In genomic region chr13:97196186-97196924, GRCm38 (mm10) we compare ENCODE assay signal across 17 mouse cellular contexts. TPM values are rescaled to one million over a fixed set of nuclear protein-coding genes. Genes with fewer than 3 reads are reported as not detected.
DNase-seq lines count a peak whose midpoint lies in the region; ATAC-seq and TF ChIP-seq lines count a peak whose summit lies in the region.
"Had no signal": no experiment of that assay in that cellular context is flagged by ENCODE, and none has a peak within 500 bp of the region (broad histone marks: within the 10 kb centered on the region; RNA-seq: fewer than 3 reads in every experiment).

No protein-coding gene starts in this region.

- peaks cover 33% of the 10 kb centered on the region for H3K4me1 ChIP-seq in forebrain, embryonic 13.5 days
- no peaks in the 10 kb centered on the region for H3K4me1 ChIP-seq in forebrain, postnatal 0 days (ENCODE audit: insufficient read depth)
- peaks cover 16% of the 10 kb centered on the region; the same call in 1 of the 2 replicates for H3K4me1 ChIP-seq in limb, embryonic 13.5 days
- H3K4me1 ChIP-seq in limb, embryonic 10.5 days: peaks cover 19% of the 10 kb centered on the region
- H3K4me1 ChIP-seq in intestine, embryonic 15.5 days (replicated peaks): no peaks in the 10 kb centered on the region
- H3K4me1 ChIP-seq in cerebellum, adult 2 months (ENCODE audit: control insufficient read depth, insufficient read depth, low read length): no peaks in the 10 kb centered on the region
- H3K4me1 ChIP-seq: lung, embryonic 15.5 days; neural tube, embryonic 12.5 days had no signal

- peak overlapping the region; percentile 97; the same call in 1 of the 2 replicates for H3K4me2 ChIP-seq in forebrain, embryonic 13.5 days
- no peak overlapping the region for H3K4me2 ChIP-seq in forebrain, postnatal 0 days (ENCODE audit: low read depth)
- peak overlapping the region; percentile 84; the same call in 1 of the 2 replicates for H3K4me2 ChIP-seq in limb, embryonic 13.5 days (replicated peaks)
- H3K4me2 ChIP-seq in intestine, embryonic 15.5 days (replicated peaks): 0 out of 2 replicates have a peak overlapping the region, but pooled peaks have one; percentile 94
- H3K4me2 ChIP-seq: embryonic facial prominence, embryonic 15.5 days; lung, embryonic 15.5 days had no signal

- ATAC-seq in forebrain, embryonic 13.5 days: no peak
- no peak for ATAC-seq in forebrain, postnatal 0 days
- ATAC-seq in limb, embryonic 13.5 days (ENCODE audit: low FRiP score, low read depth): no peak
- ATAC-seq in intestine, embryonic 15.5 days: no peak
- ATAC-seq: midbrain, embryonic 13.5 days had no signal

- H3K27me3 ChIP-seq in forebrain, embryonic 13.5 days: no peaks in the 10 kb centered on the region
- H3K27me3 ChIP-seq in forebrain, postnatal 0 days (ENCODE audit: insufficient read depth, low read length): no peaks in the 10 kb centered on the region
- no peaks in the 10 kb centered on the region for H3K27me3 ChIP-seq in limb, embryonic 13.5 days
- H3K27me3 ChIP-seq in limb, embryonic 10.5 days (ENCODE audit: low read depth, poor library complexity, severe bottlenecking): 0 out of 2 replicates have a peak, but pooled peaks cover 9% of the 10 kb centered on the region
- no peaks in the 10 kb centered on the region for H3K27me3 ChIP-seq in intestine, embryonic 15.5 days (replicated peaks)
- no peaks in the 10 kb centered on the region for H3K27me3 ChIP-seq in cerebellum, adult 2 months (ENCODE audit: control insufficient read depth, insufficient read depth, low read length)
- H3K27me3 ChIP-seq: embryonic facial prominence, embryonic 15.5 days; lung, embryonic 15.5 days; midbrain, embryonic 13.5 days; neural tube, embryonic 12.5 days had no signal

- 54% methylated on average over 12 of the region's 12 CpGs for WGBS in forebrain, embryonic 13.5 days
- WGBS in forebrain, postnatal 0 days: 51% methylated on average over 12 of the region's 12 CpGs
- WGBS in limb, embryonic 13.5 days: 70% methylated on average over 12 of the region's 12 CpGs
- 63% methylated on average over 12 of the region's 12 CpGs for WGBS in limb, embryonic 10.5 days
- WGBS in intestine, embryonic 15.5 days: 74% methylated on average over 12 of the region's 12 CpGs
- 86% methylated on average over 12 of the region's 12 CpGs for WGBS in cerebellum, adult 2 months

- no peak for DNase-seq in forebrain, postnatal 0 days
- no peak for DNase-seq in limb, embryonic 10.5 days (ENCODE audit: low spot score)
- peak; percentile 42 to 50 for DNase-seq in B cell, adult 2 months
- no peak for DNase-seq in thymus, postnatal 25 days
- no peak for DNase-seq in cerebellum, adult 2 months
- DNase-seq: adrenal gland, postnatal 10 days; gastrocnemius, postnatal 25 days; heart, postnatal 10 days; layer of hippocampus, adult 9-11 months; left cerebral cortex, postnatal 4 days had no signal

- H3K27ac ChIP-seq in forebrain, embryonic 13.5 days: no peak overlapping the region
- no peak overlapping the region for H3K27ac ChIP-seq in forebrain, postnatal 0 days (ENCODE audit: low read depth, low read length)
- no peak overlapping the region for H3K27ac ChIP-seq in limb, embryonic 13.5 days
- no peak overlapping the region for H3K27ac ChIP-seq in limb, embryonic 10.5 days
- H3K27ac ChIP-seq in intestine, embryonic 15.5 days: no peak overlapping the region
- H3K27ac ChIP-seq in cerebellum, adult 2 months (ENCODE audit: insufficient read depth, low read length): no peak overlapping the region
- H3K27ac ChIP-seq: embryonic facial prominence, embryonic 15.5 days; lung, embryonic 15.5 days; midbrain, embryonic 13.5 days; neural tube, embryonic 12.5 days had no signal

- no peaks in the 10 kb centered on the region for H3K9me3 ChIP-seq in forebrain, embryonic 13.5 days (replicated peaks)
- no peaks in the 10 kb centered on the region for H3K9me3 ChIP-seq in forebrain, postnatal 0 days (ENCODE audit: low read length)
- H3K9me3 ChIP-seq in limb, embryonic 13.5 days: no peaks in the 10 kb centered on the region
- H3K9me3 ChIP-seq in limb, embryonic 10.5 days (replicated peaks): no peaks in the 10 kb centered on the region
- H3K9me3 ChIP-seq in intestine, embryonic 15.5 days: no peaks in the 10 kb centered on the region
- H3K9me3 ChIP-seq: embryonic facial prominence, embryonic 15.5 days; lung, embryonic 15.5 days; midbrain, embryonic 13.5 days; neural tube, embryonic 12.5 days had no signal

- no peaks in the 10 kb centered on the region for H3K36me3 ChIP-seq in forebrain, embryonic 13.5 days (ENCODE audit: poor library complexity, severe bottlenecking)
- H3K36me3 ChIP-seq in forebrain, postnatal 0 days (ENCODE audit: insufficient read depth): no peaks in the 10 kb centered on the region
- H3K36me3 ChIP-seq in limb, embryonic 13.5 days: no peaks in the 10 kb centered on the region
- no peaks in the 10 kb centered on the region for H3K36me3 ChIP-seq in limb, embryonic 10.5 days
- no peaks in the 10 kb centered on the region for H3K36me3 ChIP-seq in intestine, embryonic 15.5 days
- H3K36me3 ChIP-seq: embryonic facial prominence, embryonic 15.5 days; lung, embryonic 15.5 days; midbrain, embryonic 13.5 days; neural tube, embryonic 12.5 days had no signal

- no peak overlapping the region for H3K4me3 ChIP-seq in forebrain, embryonic 13.5 days
- no peak overlapping the region for H3K4me3 ChIP-seq in forebrain, postnatal 0 days (ENCODE audit: low read depth, low read length)
- no peak overlapping the region for H3K4me3 ChIP-seq in limb, embryonic 13.5 days
- no peak overlapping the region for H3K4me3 ChIP-seq in limb, embryonic 10.5 days
- H3K4me3 ChIP-seq in intestine, embryonic 15.5 days (replicated peaks): no peak overlapping the region
- no peak overlapping the region for H3K4me3 ChIP-seq in cerebellum, adult 2 months (replicated peaks; ENCODE audit: insufficient read depth, low read depth, low read length)
- H3K4me3 ChIP-seq: embryonic facial prominence, embryonic 15.5 days; lung, embryonic 15.5 days; midbrain, embryonic 13.5 days; neural tube, embryonic 12.5 days had no signal

- TF ChIP-seq POLR2A in cerebellum, adult 2 months (IDR thresholded peaks at IDR 0.05; ENCODE audit: borderline replicate concordance, insufficient read depth, low read length): no peak

- no peak for TF ChIP-seq CTCF in forebrain, postnatal 0 days (IDR thresholded peaks at IDR 0.05; ENCODE audit: low read depth)
- TF ChIP-seq CTCF in cerebellum, adult 2 months (IDR thresholded peaks at IDR 0.05; ENCODE audit: borderline replicate concordance, insufficient read depth, low read depth, low read length): no peak

- no peak overlapping the region for H3K9ac ChIP-seq in forebrain, embryonic 13.5 days
- H3K9ac ChIP-seq in forebrain, postnatal 0 days: no peak overlapping the region
- no peak overlapping the region for H3K9ac ChIP-seq in limb, embryonic 13.5 days
- no peak overlapping the region for H3K9ac ChIP-seq in intestine, embryonic 15.5 days
- H3K9ac ChIP-seq: embryonic facial prominence, embryonic 15.5 days; lung, embryonic 15.5 days; midbrain, embryonic 13.5 days; neural tube, embryonic 12.5 days had no signal

RNA-seq across cellular contexts. Expression of gene Hexb, which starts 1.8 kb away (rescaled TPM):
- 21.4 and 21.6 TPM in 2 replicates for polyA plus RNA-seq in forebrain, embryonic 13.5 days (2015; fragmentation: Nextera tagmentation; extraction: Ambion mirVana)
- 49.2 and 54.3 TPM in 2 replicates for total RNA-seq in forebrain, postnatal 0 days (2014; rRNA removed)
- polyA plus RNA-seq in forebrain, postnatal 0 days (2015; fragmentation: Nextera tagmentation; extraction: Ambion mirVana): 49.2 and 50.6 TPM in 2 replicates
- 38.3 and 40.3 TPM in 2 replicates for polyA plus RNA-seq in limb, embryonic 13.5 days (2015; fragmentation: Nextera tagmentation; extraction: Ambion mirVana)
- polyA plus RNA-seq in limb, embryonic 10.5 days (2016; fragmentation: Nextera tagmentation; extraction: Ambion mirVana): 15.2 and 18.2 TPM in 2 replicates
- polyA plus RNA-seq in intestine, embryonic 15.5 days (2015; fragmentation: Nextera tagmentation; extraction: Ambion mirVana): 93.1 and 94.7 TPM in 2 replicates
- polyA plus RNA-seq in cerebellum, adult 2 months (2012; rRNA removed): 61.0 and 62.9 TPM in 2 replicates

RNA-seq across cellular contexts. Expression of gene Enc1, which starts 44.5 kb away (rescaled TPM):
- 44.4 and 45.2 TPM in 2 replicates for polyA plus RNA-seq in forebrain, embryonic 13.5 days (2015; fragmentation: Nextera tagmentation; extraction: Ambion mirVana)
- 423 and 513 TPM in 2 replicates for total RNA-seq in forebrain, postnatal 0 days (2014; rRNA removed)
- polyA plus RNA-seq in forebrain, postnatal 0 days (2015; fragmentation: Nextera tagmentation; extraction: Ambion mirVana): 76.8 and 80.3 TPM in 2 replicates
- 8.2 and 8.9 TPM in 2 replicates for polyA plus RNA-seq in limb, embryonic 13.5 days (2015; fragmentation: Nextera tagmentation; extraction: Ambion mirVana)
- polyA plus RNA-seq in limb, embryonic 10.5 days (2016; fragmentation: Nextera tagmentation; extraction: Ambion mirVana): 2.5 and 4.3 TPM in 2 replicates
- polyA plus RNA-seq in intestine, embryonic 15.5 days (2015; fragmentation: Nextera tagmentation; extraction: Ambion mirVana): 6.0 and 6.1 TPM in 2 replicates
- 16.7 and 20.2 TPM in 2 replicates for polyA plus RNA-seq in cerebellum, adult 2 months (2012; rRNA removed)

RNA-seq across cellular contexts. Expression of gene Gfm2, which starts 58.6 kb away (rescaled TPM):
- polyA plus RNA-seq in forebrain, embryonic 13.5 days (2015; fragmentation: Nextera tagmentation; extraction: Ambion mirVana): 33.4 and 36.7 TPM in 2 replicates
- 25.1 and 32.1 TPM in 2 replicates for total RNA-seq in forebrain, postnatal 0 days (2014; rRNA removed)
- polyA plus RNA-seq in forebrain, postnatal 0 days (2015; fragmentation: Nextera tagmentation; extraction: Ambion mirVana): 12.8 and 15.5 TPM in 2 replicates
- 31.1 and 33.8 TPM in 2 replicates for polyA plus RNA-seq in limb, embryonic 13.5 days (2015; fragmentation: Nextera tagmentation; extraction: Ambion mirVana)
- polyA plus RNA-seq in limb, embryonic 10.5 days (2016; fragmentation: Nextera tagmentation; extraction: Ambion mirVana): 41.0 and 41.5 TPM in 2 replicates
- 34.6 and 35.7 TPM in 2 replicates for polyA plus RNA-seq in intestine, embryonic 15.5 days (2015; fragmentation: Nextera tagmentation; extraction: Ambion mirVana)
- polyA plus RNA-seq in cerebellum, adult 2 months (2012; rRNA removed): 34.1 and 36.2 TPM in 2 replicates

RNA-seq across cellular contexts. Expression of gene Nsa2, which starts 58.6 kb away (rescaled TPM):
- polyA plus RNA-seq in forebrain, embryonic 13.5 days (2015; fragmentation: Nextera tagmentation; extraction: Ambion mirVana): 46.2 and 53.2 TPM in 2 replicates
- total RNA-seq in forebrain, postnatal 0 days (2014; rRNA removed): 48.6 and 77.5 TPM in 2 replicates
- polyA plus RNA-seq in forebrain, postnatal 0 days (2015; fragmentation: Nextera tagmentation; extraction: Ambion mirVana): 43.5 and 52.1 TPM in 2 replicates
- polyA plus RNA-seq in limb, embryonic 13.5 days (2015; fragmentation: Nextera tagmentation; extraction: Ambion mirVana): 66.6 and 69.5 TPM in 2 replicates
- 55.6 and 58.7 TPM in 2 replicates for polyA plus RNA-seq in limb, embryonic 10.5 days (2016; fragmentation: Nextera tagmentation; extraction: Ambion mirVana)
- polyA plus RNA-seq in intestine, embryonic 15.5 days (2015; fragmentation: Nextera tagmentation; extraction: Ambion mirVana): 54.5 and 58.9 TPM in 2 replicates
- polyA plus RNA-seq in cerebellum, adult 2 months (2012; rRNA removed): 37.8 and 44.9 TPM in 2 replicates

Comparison
In these comparisons a context has a peak if more than half of its experiments do, and no peak if none do; other contexts are left out.
1. DNase-seq: peak in B cell, adult 2 months (2 of 2); none in forebrain, postnatal 0 days (single experiment), limb, embryonic 10.5 days (single experiment), thymus, postnatal 25 days (single experiment) and cerebellum, adult 2 months (0 of 2).